Mouse (Mus musculus) neural tube, postnatal 0 days (tissue): Measurements from ENCODE around the gene Arr3. TPM values are rescaled to one million over a fixed set of nuclear protein-coding genes. Genes with fewer than 3 reads are reported as not detected.

Experiments used
- polyA plus RNA-seq: library from polyadenylated mRNA; unstranded; fragments of >200 nt; fragmentation: Nextera tagmentation; extraction: Ambion mirVana; gene quantifications from 2 replicates; pipeline ENCODE4 v1.2.1, GENCODE M21; 2015

Gene Arr3
- polyA plus RNA-seq = not detected in 2 replicates

GRCm38 (mm10) chrX:100605314-100605713 lies at the start of gene Arr3:
Arr3 (plus strand) TSS chrX:100605497.

GRCm38 (mm10) chrX:100571951-100572350 lies 33.3 kb upstream of the Arr3 start, which contains the start of gene Awat1:
Awat1 (plus strand) TSS chrX:100572251.

GRCm38 (mm10) chrX:100594791-100595190 lies 10.5 kb upstream of the Arr3 start, which contains the start of gene P2ry4:
P2ry4 (minus strand) TSS chrX:100594869.

GRCm38 (mm10) chrX:100625546-100625801 lies 20.2 kb downstream of the Arr3 start, which contains the start of gene Kif4:
Kif4 (plus strand) TSS chrX:100625737.

GRCm38 (mm10) chrX:100625802-100626793 lies 20.8 kb downstream of the Arr3 start, which contains the start of gene Pdzd11:
Pdzd11 (minus strand) TSS chrX:100626568.

Other genes with a start within 250 kb of the Arr3 start
- gene Otud6a, start 176.5 kb upstream of the Arr3 start, polyA plus RNA-seq = not detected in 2 replicates
- gene Awat2, start 162.8 kb upstream of the Arr3 start, polyA plus RNA-seq = not detected in 2 replicates
- gene Igbp1, start 111.2 kb upstream of the Arr3 start, polyA plus RNA-seq = 30.3 and 31.7 TPM in 2 replicates
- not detected in 2 replicates for gene Dgat2l6, start 80.7 kb upstream of the Arr3 start, polyA plus RNA-seq
- gene Awat1, start 33.2 kb upstream of the Arr3 start, polyA plus RNA-seq = not detected in 2 replicates
- gene P2ry4, start 10.6 kb upstream of the Arr3 start, polyA plus RNA-seq = not detected in 2 replicates
- 1.3 and 2.4 TPM in 2 replicates for gene Kif4, start 20.2 kb downstream of the Arr3 start, polyA plus RNA-seq
- gene Pdzd11, start 21.1 kb downstream of the Arr3 start, polyA plus RNA-seq = 75.9 and 78.0 TPM in 2 replicates
- gene Gdpd2, start 124.4 kb downstream of the Arr3 start, polyA plus RNA-seq = 31.8 and 41.1 TPM in 2 replicates
- 3.8 and 6.7 TPM in 2 replicates for gene Dlg3, start 162.2 kb downstream of the Arr3 start, polyA plus RNA-seq